Mouse (Mus musculus) T-helper 1 cell (primary cell): ENCODE results near the gene Casp4.

Source experiments
- in situ Hi-C: fragments of 300-600 bp; cut with MboI, MseI; formaldehyde crosslinking; loops from one replicate; pipeline ENCODE4 v1.15.1; 2025; ENCODE audit warnings: high pct_unique_total_duplicates

The Casp4 gene

GRCm38 (mm10) chr9:5308561-5308960, at the start of gene Casp4:
Casp4 (plus strand) TSS chr9:5308828.
- in situ Hi-C loops: no loop called here

GRCm38 (mm10) chr9:5263951-5264475, 44.6 kb upstream of the Casp4 start:
- in situ Hi-C loops: no loop called here

- in situ Hi-C loops: no loop called here
These were observed 38.4 kb upstream of the Casp4 start for GRCm38 (mm10) chr9:5270274-5270673.

- in situ Hi-C loops: no loop called here
These were observed 37.7 kb upstream of the Casp4 start for GRCm38 (mm10) chr9:5270884-5271283.

GRCm38 (mm10) chr9:5271334-5271845, 37.2 kb upstream of the Casp4 start:
- in situ Hi-C loops: no loop called here

GRCm38 (mm10) chr9:5286071-5286470, 22.6 kb upstream of the Casp4 start:
- in situ Hi-C loops: no loop called here

- in situ Hi-C loops: no loop called here
These were observed 22.0 kb upstream of the Casp4 start for GRCm38 (mm10) chr9:5286597-5286996.

GRCm38 (mm10) chr9:5296354-5297237, 12.0 kb upstream of the Casp4 start:
- in situ Hi-C loops: no loop called here

GRCm38 (mm10) chr9:5298329-5299131, 10.1 kb upstream of the Casp4 start, which contains the start of gene Casp1:
Casp1 (plus strand) TSS chr9:5298517.
- in situ Hi-C loops: no loop called here

- in situ Hi-C loops: no loop called here
These were observed 9.6 kb upstream of the Casp4 start for GRCm38 (mm10) chr9:5299132-5299381.

GRCm38 (mm10) chr9:5310112-5310511, 1.5 kb downstream of the Casp4 start:
- in situ Hi-C loops: loop anchor here (10.0 kb wide), 1 partner anchor 95 kb away; no protein-coding TSS in a partner anchor

- in situ Hi-C loops: loop anchor here (10.0 kb wide), 1 partner anchor 93 kb away; no protein-coding TSS in a partner anchor
These were observed 2.8 kb downstream of the Casp4 start for GRCm38 (mm10) chr9:5311435-5311834.

GRCm38 (mm10) chr9:5328204-5328603, 19.6 kb downstream of the Casp4 start:
- in situ Hi-C loops: no loop called here

GRCm38 (mm10) chr9:5332441-5332840, 23.8 kb downstream of the Casp4 start:
- in situ Hi-C loops: no loop called here

GRCm38 (mm10) chr9:5333422-5333821, 24.8 kb downstream of the Casp4 start:
- in situ Hi-C loops: no loop called here

GRCm38 (mm10) chr9:5343092-5343491, 34.5 kb downstream of the Casp4 start:
- in situ Hi-C loops: no loop called here

- in situ Hi-C loops: no loop called here
These were observed 35.5 kb downstream of the Casp4 start for GRCm38 (mm10) chr9:5344090-5344489.

GRCm38 (mm10) chr9:5345291-5345898, 36.8 kb downstream of the Casp4 start, which contains the start of gene Casp12:
Casp12 (plus strand) TSS chr9:5345430.
- in situ Hi-C loops: no loop called here

- in situ Hi-C loops: no loop called here
These were observed 38.8 kb downstream of the Casp4 start for GRCm38 (mm10) chr9:5347381-5347780.

GRCm38 (mm10) chr9:5353673-5354072, 45.0 kb downstream of the Casp4 start:
- in situ Hi-C loops: no loop called here

GRCm38 (mm10) chr9:5356801-5357200, 48.2 kb downstream of the Casp4 start:
- in situ Hi-C loops: no loop called here
